In the genomic region with DNA sequence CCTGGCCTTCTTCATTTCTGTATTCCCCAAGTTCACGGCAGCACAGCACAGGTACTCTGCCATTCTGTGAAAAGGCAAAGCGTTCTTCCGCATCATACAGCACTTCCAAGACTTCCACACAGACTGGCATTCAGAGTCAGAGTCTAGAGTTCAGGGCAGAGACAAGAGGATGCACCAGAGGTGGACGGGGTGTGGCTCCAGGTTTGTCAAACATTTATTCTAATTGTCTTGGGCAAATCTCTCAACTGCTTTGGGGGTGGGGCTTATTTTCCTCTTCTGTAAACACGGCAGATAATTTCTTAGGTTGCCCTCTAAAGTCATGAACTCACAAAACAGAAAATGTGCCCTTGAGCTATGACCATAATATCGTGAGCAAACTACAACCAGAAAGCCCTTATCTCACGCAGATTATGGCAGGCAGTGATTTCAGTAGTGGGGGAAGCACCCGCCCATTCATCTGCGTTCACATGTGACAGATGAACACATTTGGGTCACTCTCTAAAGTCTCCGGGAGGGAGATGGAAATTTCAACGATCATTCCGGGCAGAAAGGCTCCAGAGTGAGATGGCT, we compare ENCODE assay signal across 26 mouse cellular contexts. TPM values are rescaled to one million over a fixed set of nuclear protein-coding genes. Genes with fewer than 3 reads are reported as not detected.
DNase-seq lines count a peak whose midpoint lies in the region; ATAC-seq and TF ChIP-seq lines count a peak whose summit lies in the region.
"Had no signal": no experiment of that assay in that cellular context is flagged by ENCODE, and none has a peak within 500 bp of the region (broad histone marks: within the 10 kb centered on the region; RNA-seq: fewer than 3 reads in every experiment).

No protein-coding gene starts in this region.

- TF ChIP-seq POLR2A in heart, adult 2 months (IDR thresholded peaks at IDR 0.05; ENCODE audit: insufficient read depth, low read depth, low read length) = no peak

- WGBS in heart, adult 2 months = 61% methylated on average over 12 of the region's 12 CpGs
- 80% methylated on average over 12 of the region's 12 CpGs for WGBS in neural tube, embryonic 14.5 days
- 79% methylated on average over 12 of the region's 12 CpGs for WGBS in neural tube, embryonic 15.5 days

- no peaks in the 10 kb centered on the region for H3K27me3 ChIP-seq in heart, adult 2 months (ENCODE audit: control insufficient read depth, insufficient read depth, low read length)
- H3K27me3 ChIP-seq in neural tube, embryonic 14.5 days (ENCODE audit: control insufficient read depth, insufficient read depth, low read length) = no peaks in the 10 kb centered on the region
- H3K27me3 ChIP-seq in neural tube, embryonic 15.5 days (replicated peaks) = no peaks in the 10 kb centered on the region
- H3K27me3 ChIP-seq: embryonic facial prominence, embryonic 12.5 days; lung, embryonic 15.5 days; neural tube, embryonic 12.5 days; Patski had no signal

- H3K9me3 ChIP-seq in neural tube, embryonic 14.5 days (ENCODE audit: control insufficient read depth, low read length) = no peaks in the 10 kb centered on the region
- H3K9me3 ChIP-seq in neural tube, embryonic 15.5 days (replicated peaks) = no peaks in the 10 kb centered on the region
- H3K9me3 ChIP-seq: embryonic facial prominence, embryonic 12.5 days; liver, embryonic 13.5 days; lung, embryonic 15.5 days; neural tube, embryonic 12.5 days had no signal

- intact Hi-C loops in heart, adult 2 months (cut with DNase I) = loop anchor here (2.0 kb wide), 1 partner anchor 60 kb away; no protein-coding TSS in a partner anchor

- H3K79me2 ChIP-seq in heart, adult 2 months (replicated peaks; ENCODE audit: control insufficient read depth, insufficient read depth, low read length) = no peaks in the 10 kb centered on the region; the same call in 1 of the 2 replicates

- ATAC-seq in neural tube, embryonic 14.5 days (ENCODE audit: low read depth) = no peak
- no peak for ATAC-seq in neural tube, embryonic 15.5 days (ENCODE audit: low FRiP score)
- ATAC-seq: forebrain, embryonic 16.5 days; hindbrain, postnatal 0 days; Patski had no signal

- no peak overlapping the region for H3K4me2 ChIP-seq in neural tube, embryonic 14.5 days (ENCODE audit: low read depth, low read length)
- no peak overlapping the region for H3K4me2 ChIP-seq in neural tube, embryonic 15.5 days
- H3K4me2 ChIP-seq: embryonic facial prominence, embryonic 12.5 days; liver, embryonic 13.5 days; lung, embryonic 15.5 days; midbrain, embryonic 11.5 days had no signal

- TF ChIP-seq CTCF in heart, adult 2 months (IDR thresholded peaks at IDR 0.05) = no peak

- H3K9ac ChIP-seq in heart, adult 2 months (ENCODE audit: low read depth, low read length) = no peak overlapping the region
- no peak overlapping the region for H3K9ac ChIP-seq in neural tube, embryonic 14.5 days (replicated peaks; ENCODE audit: low read depth, low read length)
- H3K9ac ChIP-seq in neural tube, embryonic 15.5 days (replicated peaks) = no peak overlapping the region
- H3K9ac ChIP-seq: embryonic facial prominence, embryonic 12.5 days; liver, embryonic 13.5 days; lung, embryonic 15.5 days; neural tube, embryonic 12.5 days had no signal

- peaks cover 8% of the 10 kb centered on the region for H3K36me3 ChIP-seq in heart, adult 2 months (ENCODE audit: control insufficient read depth, insufficient read depth, low read length)
- no peaks in the 10 kb centered on the region for H3K36me3 ChIP-seq in neural tube, embryonic 14.5 days (ENCODE audit: control insufficient read depth, insufficient read depth, low read length)
- no peaks in the 10 kb centered on the region for H3K36me3 ChIP-seq in neural tube, embryonic 15.5 days
- H3K36me3 ChIP-seq: embryonic facial prominence, embryonic 12.5 days; liver, embryonic 13.5 days; lung, embryonic 15.5 days; neural tube, embryonic 12.5 days had no signal

- peak overlapping the region; percentile 50; the same call in 1 of the 2 replicates for H3K27ac ChIP-seq in heart, adult 2 months
- H3K27ac ChIP-seq in neural tube, embryonic 14.5 days (ENCODE audit: low read depth, low read length) = peak overlapping the region; percentile 23; the same call in 1 of the 2 replicates
- no peak overlapping the region for H3K27ac ChIP-seq in neural tube, embryonic 15.5 days (replicated peaks)
- H3K27ac ChIP-seq: hindbrain, postnatal 0 days; left cerebral cortex, adult 2 months; liver, embryonic 13.5 days; lung, embryonic 15.5 days; macrophage; neural tube, embryonic 12.5 days had no signal

- TF ChIP-seq EP300 in heart, adult 2 months (IDR thresholded peaks at IDR 0.05; ENCODE audit: insufficient read depth, low read depth, low read length) = no peak

- H3K4me1 ChIP-seq in heart, adult 2 months (ENCODE audit: control insufficient read depth, insufficient read depth, low read length) = peaks cover 19% of the 10 kb centered on the region
- H3K4me1 ChIP-seq in neural tube, embryonic 14.5 days (ENCODE audit: control insufficient read depth, insufficient read depth, low read length) = 0 out of 2 replicates have a peak, but pooled peaks cover 4% of the 10 kb centered on the region
- peaks cover 36% of the 10 kb centered on the region for H3K4me1 ChIP-seq in neural tube, embryonic 15.5 days

- no peak for DNase-seq in heart, adult 2 months
- DNase-seq in heart, adult 18-20 months = no peak
- DNase-seq in kidney, adult 9 months = peak; percentile 70
- DNase-seq in kidney, postnatal 4 days = no peak
- DNase-seq in yolk sac, embryonic 10.5 days (ENCODE audit: low spot score) = peak; percentile 49
- DNase-seq in thymus, postnatal 4 days = no peak
- DNase-seq: adrenal gland, adult 8-10 months; cerebellum, adult 9-11 months; gastrocnemius, postnatal 10 days; heart, postnatal 4 days; kidney, postnatal 14 days; liver, embryonic 13.5 days; spleen, adult 18-20 months; thymus, postnatal 36 days had no signal

- H3K4me3 ChIP-seq in heart, adult 2 months = no peak overlapping the region
- H3K4me3 ChIP-seq in neural tube, embryonic 14.5 days (ENCODE audit: low read depth, low read length) = no peak overlapping the region
- no peak overlapping the region for H3K4me3 ChIP-seq in neural tube, embryonic 15.5 days (replicated peaks)
- H3K4me3 ChIP-seq: embryonic facial prominence, embryonic 12.5 days; erythroblast, embryonic 14.5 days; left cerebral cortex, adult 2 months; liver, embryonic 13.5 days; lung, embryonic 15.5 days; neural tube, embryonic 12.5 days had no signal

RNA-seq across cellular contexts. Expression of gene Tram2, which starts 6.1 kb away (rescaled TPM):
- 1 to 10 TPM; 5.6 to 6.0 TPM for total RNA-seq in heart, adult 2 months (2021)
- polyA plus RNA-seq in heart, adult 2 months (2012; rRNA removed) = 4.6 and 7.1 TPM in 2 replicates
- 1 to 10 TPM; 3.9 to 5.2 TPM for total RNA-seq in heart, adult 18-20 months (2021)
- 2.0 and 2.6 TPM in 2 replicates for polyA plus RNA-seq in neural tube, embryonic 14.5 days (2014; fragmentation: Nextera tagmentation; extraction: Ambion mirVana)
- 2.2 and 3.1 TPM in 2 replicates for polyA plus RNA-seq in neural tube, embryonic 15.5 days (2015; fragmentation: Nextera tagmentation; extraction: Ambion mirVana)
- polyA plus RNA-seq: erythroblast, embryonic 14.5 days had no signal

Comparison
In these comparisons a context has a peak if more than half of its experiments do, and no peak if none do; other contexts are left out.
1. DNase-seq: peak in kidney, adult 9 months (single experiment) and yolk sac, embryonic 10.5 days (single experiment); none in heart, adult 2 months (0 of 2), heart, adult 18-20 months (0 of 2), kidney, postnatal 4 days (0 of 2) and thymus, postnatal 4 days (single experiment).